Mouse (Mus musculus) stomach, postnatal 0 days (tissue): ENCODE measurements at regions not wholly inside any gene's neighbourhood (a gene's known extent, or its start where the extent isn't known, plus 50 kb on each side); places are given as distances from the start of the nearest gene placed in this dataset.
"Not testable (repeated sequence)": the region's sequence is repeated elsewhere in the genome, so short reads cannot be mapped to it uniquely, and the experiment has no call there.

Source experiments
- CTCF ChIP-seq: IDR thresholded peaks from 2 replicates; pipeline ENCODE4 v1.5.1; 2016; ENCODE audit warnings: antibody characterized with exemption, low read depth, mild to moderate bottlenecking, moderate library complexity
- EP300 ChIP-seq: optimal IDR thresholded peaks from 2 replicates; pipeline ENCODE3; 2016; ENCODE audit warnings: antibody characterized with exemption

GRCm38 (mm10) chr12:21526906-21527305, 109.5 kb upstream of the Ywhaq start:
- not testable (repeated sequence) for TF ChIP-seq EP300, CTCF
